Mouse (Mus musculus): Measurements from ENCODE around the gene Vsnl1. TPM values are rescaled to one million over a fixed set of nuclear protein-coding genes. Genes with fewer than 3 reads are reported as not detected.

The Vsnl1 gene
- total RNA-seq (2014; rRNA removed) (154 and 182 TPM in 2 replicates), polyA plus RNA-seq (2015; fragmentation: Nextera tagmentation; extraction: Ambion mirVana) (187 and 225 TPM in 2 replicates)

DNA sequence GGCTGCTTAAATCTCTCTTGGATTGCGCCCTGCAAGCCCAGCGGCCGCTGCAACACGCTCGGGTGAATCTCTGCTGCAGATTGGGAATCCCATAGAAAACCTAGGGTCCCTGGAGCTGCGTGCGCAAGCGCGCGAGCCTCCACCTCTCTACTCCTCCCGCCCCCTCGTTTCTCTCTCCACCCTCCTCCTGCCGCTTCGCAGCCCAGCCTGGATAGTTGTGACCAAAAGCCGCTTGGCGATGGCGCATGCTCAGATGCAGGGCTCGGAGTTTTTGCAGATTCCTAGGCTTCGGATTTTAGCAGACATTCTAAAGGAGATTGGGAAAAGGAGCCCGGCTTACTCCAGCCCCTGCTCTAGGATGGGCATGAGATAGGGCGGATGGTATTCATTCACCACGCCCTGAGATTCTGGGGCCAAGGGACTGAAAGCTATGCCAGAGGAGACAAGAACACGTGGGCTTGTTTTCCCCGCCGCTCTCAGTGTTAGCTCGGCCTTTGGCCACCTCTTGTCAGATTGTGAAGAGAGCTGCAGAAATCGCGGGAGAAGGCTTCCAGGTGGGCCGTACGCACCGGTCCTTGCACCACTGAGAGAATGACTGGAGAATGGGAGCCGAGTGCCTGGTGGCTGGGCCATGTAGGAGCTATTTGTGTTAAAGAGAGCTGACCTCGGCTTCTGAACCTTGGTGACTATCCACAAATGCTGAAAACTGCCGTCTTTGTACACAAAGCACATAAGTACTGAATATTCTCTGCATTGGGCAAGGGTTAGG, at the start of gene Vsnl1:
TSS of gene Vsnl1 (minus strand) at position 117 of the 769 bp plus-strand sequence.
- Histone ChIP-seq H3K36me3 (ENCODE audit: insufficient read depth, low read length) (no peaks in the 10 kb centered on the region), H3K27me3 (ENCODE audit: insufficient read depth, low read length) (no peaks in the 10 kb centered on the region), H3K9me3 (ENCODE audit: low read length) (no peaks in the 10 kb centered on the region), H3K4me1 (ENCODE audit: insufficient read depth, low read length) (no peaks in the 10 kb centered on the region), H3K4me3 (ENCODE audit: low read length) (peak within 1 kb of the TSS; percentile 57), H3K27ac (peak within 1 kb of the TSS; percentile 76), H3K9ac (replicated peaks; ENCODE audit: low read length) (peak within 1 kb of the TSS; percentile 49), H3K4me2 (ENCODE audit: low read depth, low read length) (peak within 1 kb of the TSS; percentile 73)
- TF ChIP-seq CTCF (IDR thresholded peaks at IDR 0.05; ENCODE audit: low read depth), result no peak
- DNase-seq (ENCODE audit: low spot score) (peak; percentile 96), ATAC-seq (peak; percentile 96)
- 2% methylated on average over 34 of the region's 34 CpGs for WGBS

DNA sequence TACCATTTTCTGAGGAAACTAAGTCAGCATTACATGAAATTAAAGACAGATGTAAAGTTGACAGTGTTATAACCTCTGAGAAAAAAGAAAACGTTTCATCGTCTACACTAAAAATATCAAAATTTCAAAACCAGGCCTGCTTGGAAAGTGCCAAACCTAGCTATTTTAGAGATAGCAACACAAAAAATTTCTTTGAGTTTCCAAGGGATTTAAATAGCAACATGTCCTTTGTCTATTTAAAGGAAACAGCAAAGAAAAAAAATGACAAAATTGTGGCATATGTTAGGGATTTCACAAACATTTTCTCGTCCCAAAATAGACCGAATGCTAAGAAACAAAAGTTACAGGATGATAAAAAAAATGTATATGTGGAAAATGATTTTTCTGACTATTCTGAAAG, 20.2 kb upstream of the Vsnl1 start:
- H3K4me1 ChIP-seq (ENCODE audit: insufficient read depth, low read length), result no peaks in the 10 kb centered on the region
- peak overlapping the region; percentile 53; the same call in 1 of the 2 replicates for H3K4me3 ChIP-seq (ENCODE audit: low read length)
- H3K9ac ChIP-seq (replicated peaks; ENCODE audit: low read length), result no peak overlapping the region
- DNase-seq (ENCODE audit: low spot score) (no peak), ATAC-seq (no peak)
- peak overlapping the region; percentile 84 for H3K4me2 ChIP-seq (ENCODE audit: low read depth, low read length)
- 81% methylated on average over 4 of the region's 4 CpGs for WGBS
- no peaks in the 10 kb centered on the region for H3K36me3 ChIP-seq (ENCODE audit: insufficient read depth, low read length)
- H3K27ac ChIP-seq, result no peak overlapping the region
- H3K9me3 ChIP-seq (ENCODE audit: low read length), result no peaks in the 10 kb centered on the region
- H3K27me3 ChIP-seq (ENCODE audit: insufficient read depth, low read length), result no peaks in the 10 kb centered on the region
- no peak for TF ChIP-seq CTCF (IDR thresholded peaks at IDR 0.05; ENCODE audit: low read depth)

DNA sequence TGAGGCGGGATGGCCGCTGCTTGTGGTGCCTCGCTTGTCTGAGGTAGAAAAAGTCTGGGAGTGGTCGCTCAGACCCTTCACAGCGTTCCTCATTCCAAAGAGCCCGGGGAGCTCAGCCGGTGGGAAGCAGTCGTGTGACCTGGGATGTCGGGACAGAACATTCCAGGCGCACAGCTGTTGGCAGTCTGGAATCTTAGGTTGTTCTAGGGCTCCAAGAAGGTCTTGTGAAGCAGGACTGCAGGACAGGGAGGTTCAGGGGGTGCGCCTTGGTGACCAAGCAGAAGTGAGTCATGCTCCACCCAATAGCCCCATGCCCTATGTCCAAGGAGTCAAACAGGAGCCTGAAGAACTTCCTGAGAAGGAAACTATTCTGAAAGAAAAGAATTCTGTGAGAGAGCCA, 19.8 kb upstream of the Vsnl1 start:
- WGBS, result 6% methylated on average over 11 of the region's 11 CpGs
- H3K27ac ChIP-seq, result peak overlapping the region; percentile 34; the same call in 1 of the 2 replicates

DNA sequence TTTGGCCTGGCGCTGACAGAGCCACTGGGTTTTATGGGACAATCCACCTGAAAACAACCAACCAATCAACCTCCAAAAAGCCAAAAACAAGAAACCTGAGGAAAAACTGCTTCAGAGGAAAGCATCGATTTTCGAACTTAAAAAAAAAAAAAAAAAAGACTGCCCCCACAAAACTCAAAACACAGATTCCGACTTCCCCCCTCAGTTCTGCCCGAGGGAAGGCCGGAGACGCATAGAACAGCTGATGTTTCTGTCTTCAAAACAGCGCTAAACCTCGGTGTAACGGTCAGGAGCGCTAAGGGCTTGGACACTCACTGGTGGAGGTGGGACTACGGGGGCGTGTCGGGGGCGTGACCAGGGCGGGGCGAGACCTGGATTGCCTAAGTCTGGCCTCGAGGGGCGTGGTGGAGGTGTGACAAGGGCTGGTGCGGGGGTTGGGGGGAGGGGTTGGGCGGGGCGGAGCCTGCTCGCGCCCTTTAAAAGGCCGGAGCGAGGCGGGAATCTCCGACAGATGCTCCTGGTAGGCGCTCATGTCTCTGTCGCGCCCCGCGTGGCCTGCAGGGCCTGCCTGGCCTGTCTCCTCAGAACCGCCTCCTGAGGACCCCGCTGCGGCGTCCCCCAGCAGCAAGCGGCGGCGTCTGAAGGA, 19.3 kb upstream of the Vsnl1 start, which contains the start of gene Rad51ap2:
TSS of gene Rad51ap2 (plus strand) at position 531 of the 646 bp plus-strand sequence.
- Histone ChIP-seq H3K27me3 (ENCODE audit: insufficient read depth, low read length) (no peaks in the 10 kb centered on the region), H3K4me3 (ENCODE audit: low read length) (peak within 1 kb of the TSS; percentile 53), H3K36me3 (ENCODE audit: insufficient read depth, low read length) (no peaks in the 10 kb centered on the region), H3K27ac (peak within 1 kb of the TSS; percentile 34; the same call in 1 of the 2 replicates), H3K9ac (replicated peaks; ENCODE audit: low read length) (peak within 1 kb of the TSS; percentile 59), H3K4me1 (ENCODE audit: insufficient read depth, low read length) (no peaks in the 10 kb centered on the region), H3K4me2 (ENCODE audit: low read depth, low read length) (peak within 1 kb of the TSS; percentile 84), H3K9me3 (ENCODE audit: low read length) (no peaks in the 10 kb centered on the region)
- 2% methylated on average over 38 of the region's 40 CpGs for WGBS
- DNase-seq (ENCODE audit: low spot score), result peak; percentile 93
- peak; percentile 27 for TF ChIP-seq CTCF (IDR thresholded peaks at IDR 0.05; ENCODE audit: low read depth)
- ATAC-seq, result peak; percentile 99

More for the DNA sequence above, 19.8 kb upstream of the Vsnl1 start:
- no peak for TF ChIP-seq CTCF (IDR thresholded peaks at IDR 0.05; ENCODE audit: low read depth)
- DNase-seq (ENCODE audit: low spot score), result no peak
- Histone ChIP-seq H3K4me2 (ENCODE audit: low read depth, low read length) (peak overlapping the region; percentile 84), H3K27me3 (ENCODE audit: insufficient read depth, low read length) (no peaks in the 10 kb centered on the region), H3K4me3 (ENCODE audit: low read length) (peak overlapping the region; percentile 53), H3K36me3 (ENCODE audit: insufficient read depth, low read length) (no peaks in the 10 kb centered on the region), H3K9ac (replicated peaks; ENCODE audit: low read length) (peak overlapping the region; percentile 59), H3K4me1 (ENCODE audit: insufficient read depth, low read length) (no peaks in the 10 kb centered on the region), H3K9me3 (ENCODE audit: low read length) (no peaks in the 10 kb centered on the region)
- ATAC-seq, result no peak

DNA sequence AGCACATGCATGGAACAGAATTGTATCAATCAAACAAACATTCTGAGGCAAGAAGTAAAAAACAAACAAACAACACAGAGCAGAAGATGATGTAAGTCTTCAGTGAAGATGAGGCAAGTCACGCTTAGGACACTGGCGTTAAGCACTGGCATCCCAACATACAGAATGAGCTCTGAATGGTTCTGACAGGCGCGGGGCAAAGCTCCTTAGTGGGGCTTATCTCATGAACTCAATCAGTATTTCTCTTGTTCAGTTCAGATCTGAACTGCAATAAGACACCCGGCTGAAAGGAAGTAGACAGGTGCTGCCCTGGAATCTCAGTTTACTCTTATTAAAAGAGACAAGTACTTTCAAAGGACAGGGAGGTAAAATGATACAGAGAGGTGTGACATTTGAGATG, 17.7 kb upstream of the Vsnl1 start:
- no peak overlapping the region for H3K9ac ChIP-seq (replicated peaks; ENCODE audit: low read length)
- no peak overlapping the region for H3K27ac ChIP-seq
- H3K9me3 ChIP-seq (ENCODE audit: low read length), result no peaks in the 10 kb centered on the region
- no peaks in the 10 kb centered on the region for H3K27me3 ChIP-seq (ENCODE audit: insufficient read depth, low read length)
- H3K4me2 ChIP-seq (ENCODE audit: low read depth, low read length), result no peak overlapping the region
- no peaks in the 10 kb centered on the region for H3K4me1 ChIP-seq (ENCODE audit: insufficient read depth, low read length)
- TF ChIP-seq CTCF (IDR thresholded peaks at IDR 0.05; ENCODE audit: low read depth), result no peak
- ATAC-seq (no peak), DNase-seq (ENCODE audit: low spot score) (no peak)
- WGBS, result 74% methylated on average over 5 of the region's 5 CpGs
- no peaks in the 10 kb centered on the region for H3K36me3 ChIP-seq (ENCODE audit: insufficient read depth, low read length)
- no peak overlapping the region for H3K4me3 ChIP-seq (ENCODE audit: low read length)

DNA sequence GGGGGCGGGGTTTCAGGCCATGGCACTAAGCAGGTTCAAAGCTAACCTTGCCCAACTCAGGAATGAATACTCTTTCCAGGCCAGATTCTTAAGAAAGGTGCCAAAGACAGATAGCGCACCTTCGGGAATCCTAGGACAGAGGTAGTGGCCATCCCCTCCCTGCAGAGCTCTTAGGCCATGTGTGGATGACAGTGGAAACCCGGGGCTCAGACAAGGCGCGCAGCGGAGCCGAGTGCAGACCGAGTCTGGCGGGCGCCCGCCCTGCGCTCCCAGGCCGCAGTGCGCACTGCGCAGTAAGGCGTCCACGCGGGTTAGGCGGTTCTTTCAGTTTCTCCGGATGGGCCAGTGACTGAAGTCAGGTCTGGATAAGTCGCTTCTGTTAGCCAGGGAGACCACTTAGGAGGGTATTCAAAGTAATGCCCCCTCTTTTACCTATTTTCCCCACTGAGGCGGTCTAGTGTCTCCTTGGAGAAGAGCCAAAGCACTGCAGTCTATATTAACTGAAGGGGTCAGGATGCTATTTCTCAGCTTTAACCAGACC, 1.6 kb upstream of the Vsnl1 start:
- 17% methylated on average over 23 of the region's 23 CpGs for WGBS
- no peak for TF ChIP-seq CTCF (IDR thresholded peaks at IDR 0.05; ENCODE audit: low read depth)
- H3K27ac ChIP-seq, result no peak overlapping the region
- H3K9ac ChIP-seq (replicated peaks; ENCODE audit: low read length), result peak overlapping the region; percentile 37; the same call in 1 of the 2 replicates
- peak overlapping the region; percentile 16 for H3K4me3 ChIP-seq (ENCODE audit: low read length)
- peak overlapping the region; percentile 73 for H3K4me2 ChIP-seq (ENCODE audit: low read depth, low read length)
- DNase-seq (ENCODE audit: low spot score) (peak; percentile 25), ATAC-seq (peak; percentile 16; the same call in 1 of the 2 replicates)
- H3K9me3 ChIP-seq (ENCODE audit: low read length), result no peaks in the 10 kb centered on the region
- no peaks in the 10 kb centered on the region for H3K4me1 ChIP-seq (ENCODE audit: insufficient read depth, low read length)
- H3K36me3 ChIP-seq (ENCODE audit: insufficient read depth, low read length), result no peaks in the 10 kb centered on the region
- no peaks in the 10 kb centered on the region for H3K27me3 ChIP-seq (ENCODE audit: insufficient read depth, low read length)
